Mouse (Mus musculus): ENCODE measurements around the gene Padi2.

GRCm38 (mm10) chr4:140981605-140982004, 75.5 kb downstream of the Padi2 start:
- no peak for TF ChIP-seq GATA1 (IDR thresholded peaks at IDR 0.05; ENCODE audit: low read length)
- no peak for TF ChIP-seq TAL1 (IDR thresholded peaks at IDR 0.05; ENCODE audit: low read length)
